Mouse (Mus musculus) skeletal muscle tissue, adult 2 months (tissue): ENCODE data around the gene Tmem179b.
"Not testable (repeated sequence)": the region's sequence is repeated elsewhere in the genome, so short reads cannot be mapped to it uniquely, and the experiment has no call there.

Experiments
- DNase-seq: peaks from one replicate; pipeline ENCODE4 v3.0.0-alpha.2; 2012; ENCODE audit warnings: low read depth, low spot score

Tmem179b gene

DNA sequence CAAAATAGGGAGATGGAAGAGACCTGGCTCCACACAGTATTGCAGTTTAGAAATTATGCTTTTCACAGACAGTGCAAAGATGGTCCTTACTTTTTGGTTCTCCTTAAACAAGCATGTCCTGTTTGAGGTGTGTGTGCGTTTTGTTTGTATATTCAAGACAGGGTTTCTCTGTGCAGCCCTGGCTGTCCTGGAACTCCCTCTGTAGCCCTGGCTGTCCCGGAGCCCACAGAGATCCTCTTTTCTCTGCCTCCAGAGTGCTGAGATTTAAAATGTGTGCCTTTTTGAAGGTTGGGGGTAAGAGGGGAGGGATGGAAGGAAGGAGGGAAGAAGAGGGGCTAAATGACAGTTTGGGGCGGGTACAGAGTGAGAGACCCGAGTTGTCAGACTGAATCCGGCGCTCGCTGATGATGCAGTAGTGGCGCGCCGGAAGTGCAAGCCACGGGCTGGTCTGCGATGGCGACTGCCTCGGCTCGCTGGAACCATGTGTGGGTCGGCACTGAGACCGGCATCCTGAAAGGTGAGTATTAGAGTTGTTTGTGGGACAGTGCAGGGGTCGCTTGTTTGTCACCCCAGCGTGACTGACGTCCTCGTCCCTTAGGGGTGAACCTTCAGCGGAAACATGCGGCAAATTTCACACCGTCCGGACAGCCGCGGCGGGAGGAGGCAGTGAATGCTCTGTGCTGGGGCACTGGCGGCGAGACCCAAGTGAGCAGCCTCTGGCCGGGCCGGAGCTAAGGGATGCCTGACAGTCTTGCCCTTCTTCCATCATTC is 38.7 kb downstream of the Tmem179b start, which contains the start of gene Wdr74:
Gene Wdr74 (plus strand): TSS at position 439 of the 771 bp plus-strand sequence.
- DNase-seq, result peak; percentile 80

- no peak for DNase-seq
Measured at GRCm38 (mm10) chr19:8734334-8734733, 39.9 kb downstream of the Tmem179b start.

DNA sequence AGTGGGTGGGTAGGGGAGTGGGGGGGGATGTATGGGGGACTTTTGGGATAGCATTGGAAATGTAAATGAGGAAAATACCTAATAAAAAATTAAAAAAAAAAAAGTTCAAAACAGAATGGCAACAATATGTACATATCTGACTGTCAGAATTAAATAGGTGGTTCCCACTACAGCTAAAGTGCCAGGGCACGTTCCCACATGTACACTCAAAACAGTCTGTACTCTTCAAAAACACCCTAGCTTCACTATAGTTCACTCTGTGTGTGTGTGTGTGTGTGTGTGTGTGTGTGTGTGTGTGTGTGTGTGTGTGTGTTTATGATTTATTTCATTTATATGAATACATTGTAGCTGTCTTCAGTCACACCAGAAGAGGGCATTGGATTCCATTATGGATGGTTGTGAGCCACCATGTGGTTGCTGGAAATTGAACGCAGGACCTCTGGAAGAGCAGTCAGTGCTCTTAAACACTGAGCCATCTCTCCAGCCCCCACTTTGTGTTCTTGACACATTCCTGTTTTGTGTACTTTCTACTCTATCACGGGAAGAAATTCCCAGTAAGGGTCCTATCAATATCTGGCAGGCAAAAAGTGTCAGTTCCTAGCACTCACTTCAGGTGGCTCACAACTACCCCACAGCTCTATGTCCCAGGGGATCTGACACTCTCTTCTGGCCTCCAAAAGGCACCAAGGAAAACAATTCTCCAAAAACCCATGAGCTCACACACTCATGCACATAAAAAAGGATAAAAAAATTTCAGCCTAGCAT is 45.8 kb downstream of the Tmem179b start:
- DNase-seq, result not testable (repeated sequence)

DNA sequence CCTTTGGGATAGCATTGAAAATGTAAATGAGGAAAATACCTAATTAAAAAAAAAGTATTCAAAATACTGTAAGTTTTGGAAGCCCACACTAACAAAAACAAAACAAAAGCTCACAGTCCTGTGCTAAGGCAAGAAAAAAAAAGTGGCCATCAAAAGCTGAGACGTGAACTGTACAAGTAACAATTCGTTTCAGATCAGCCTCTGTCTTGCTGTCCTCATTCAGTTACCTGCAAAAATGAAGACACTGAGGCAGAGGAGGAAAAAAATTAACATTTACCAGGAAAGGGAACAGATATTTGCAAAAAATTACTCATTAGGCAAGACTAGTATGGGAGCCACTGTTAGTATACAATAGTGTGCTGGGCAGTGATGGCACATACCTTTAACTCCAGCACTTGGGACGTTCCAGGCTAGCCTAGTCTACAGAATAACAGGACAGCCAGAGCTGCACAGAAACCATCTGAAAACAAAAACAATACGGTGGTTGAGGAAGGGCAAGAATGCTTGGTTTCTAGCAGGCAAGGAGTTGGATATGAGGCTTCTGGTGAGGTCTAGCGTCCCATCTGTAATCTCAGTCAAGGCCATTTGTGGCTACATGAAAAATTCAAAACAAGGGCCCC is 46.7 kb downstream of the Tmem179b start:
- DNase-seq, result no peak

GRCm38 (mm10) chr19:8726609-8727390 is 47.5 kb downstream of the Tmem179b start:
- DNase-seq, result no peak

- DNase-seq, result no peak
Measured at GRCm38 (mm10) chr19:8725081-8725613, 49.1 kb downstream of the Tmem179b start.

- no peak for DNase-seq
Measured at GRCm38 (mm10) chr19:8724392-8724791, 49.9 kb downstream of the Tmem179b start.

- DNase-seq, result no peak
Measured at GRCm38 (mm10) chr19:8723574-8724346, 50.5 kb downstream of the Tmem179b start.

- peak; percentile 98 for DNase-seq
Measured at GRCm38 (mm10) chr19:8722907-8723573, 51.2 kb downstream of the Tmem179b start, which contains the start of gene Slc3a2. TSS of gene Slc3a2 (minus strand) at chr19:8723369.

DNA sequence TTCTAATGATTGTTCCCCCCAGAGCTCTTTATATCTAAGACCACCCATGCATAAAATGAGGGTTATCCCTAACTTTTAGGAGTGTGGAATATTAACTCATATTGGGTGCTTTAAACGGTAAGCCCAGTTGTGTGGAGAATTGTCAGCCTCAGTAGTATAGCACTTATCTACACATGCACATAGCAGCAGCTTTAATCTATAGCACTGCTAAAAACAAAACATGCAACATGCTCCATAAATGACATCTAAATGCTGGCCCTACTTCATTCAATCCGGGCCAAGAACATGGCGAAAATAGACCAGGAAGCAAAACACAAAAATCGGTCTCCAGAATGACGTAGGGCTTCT is 51.7 kb downstream of the Tmem179b start:
- no peak for DNase-seq
